Mouse (Mus musculus) c-Kit-positive CD71-negative TER-119-negative erythroid progenitor cells, embryonic 14.5 days (primary cell): Measurements from ENCODE around the gene Axin1.
"Not testable (repeated sequence)": the region's sequence is repeated elsewhere in the genome, so short reads cannot be mapped to it uniquely, and the experiment has no call there.

Experiments used
- DNase-seq: peaks from one replicate; pipeline ENCODE4 v3.0.0-alpha.2; 2013; ENCODE audit warnings: low read depth

Axin1 gene

DNA sequence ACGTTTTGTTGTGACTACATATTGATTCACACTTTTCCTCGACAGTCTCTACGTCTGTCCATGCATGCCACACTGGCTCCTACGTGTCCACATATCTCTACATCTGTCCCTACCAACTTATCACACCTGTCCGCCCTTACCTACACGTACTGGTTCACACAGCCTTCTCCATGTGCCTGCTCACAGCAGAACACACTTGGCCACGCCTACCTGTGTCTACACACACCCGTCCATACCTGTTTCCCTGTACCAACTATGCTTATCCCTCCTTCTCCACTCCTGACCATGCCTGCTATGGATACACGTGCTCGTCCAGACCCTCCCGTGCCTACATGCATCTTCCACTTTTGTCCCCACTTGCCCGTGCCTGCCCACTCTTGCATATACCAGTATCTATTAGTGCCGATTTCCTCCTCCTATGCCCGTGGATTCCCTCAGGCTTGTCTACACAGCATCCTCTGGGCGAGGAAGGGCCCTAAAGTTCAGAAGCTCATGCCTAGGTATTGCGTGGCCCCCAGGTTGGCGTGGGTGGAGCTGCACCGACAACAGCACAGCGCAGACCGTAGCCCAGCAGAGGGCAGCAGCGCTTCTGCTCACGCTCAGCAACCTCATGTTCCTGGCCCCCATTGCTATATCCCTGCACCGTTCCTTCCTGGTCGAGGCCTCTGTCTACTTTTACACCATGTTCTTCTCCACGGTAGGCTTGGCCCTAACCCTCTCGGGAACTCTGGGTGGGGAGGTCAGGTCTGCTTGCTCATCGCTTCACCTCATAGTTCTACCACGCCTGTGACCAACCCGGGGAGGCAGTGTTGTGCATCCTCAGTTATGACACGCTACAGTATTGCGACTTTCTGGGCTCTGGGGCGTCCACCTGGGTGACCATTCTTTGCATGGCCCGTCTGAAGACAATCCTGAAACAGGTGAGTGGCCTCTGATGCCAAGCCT, 18.4 kb upstream of the Axin1 start:
- DNase-seq = peak; percentile 61

DNA sequence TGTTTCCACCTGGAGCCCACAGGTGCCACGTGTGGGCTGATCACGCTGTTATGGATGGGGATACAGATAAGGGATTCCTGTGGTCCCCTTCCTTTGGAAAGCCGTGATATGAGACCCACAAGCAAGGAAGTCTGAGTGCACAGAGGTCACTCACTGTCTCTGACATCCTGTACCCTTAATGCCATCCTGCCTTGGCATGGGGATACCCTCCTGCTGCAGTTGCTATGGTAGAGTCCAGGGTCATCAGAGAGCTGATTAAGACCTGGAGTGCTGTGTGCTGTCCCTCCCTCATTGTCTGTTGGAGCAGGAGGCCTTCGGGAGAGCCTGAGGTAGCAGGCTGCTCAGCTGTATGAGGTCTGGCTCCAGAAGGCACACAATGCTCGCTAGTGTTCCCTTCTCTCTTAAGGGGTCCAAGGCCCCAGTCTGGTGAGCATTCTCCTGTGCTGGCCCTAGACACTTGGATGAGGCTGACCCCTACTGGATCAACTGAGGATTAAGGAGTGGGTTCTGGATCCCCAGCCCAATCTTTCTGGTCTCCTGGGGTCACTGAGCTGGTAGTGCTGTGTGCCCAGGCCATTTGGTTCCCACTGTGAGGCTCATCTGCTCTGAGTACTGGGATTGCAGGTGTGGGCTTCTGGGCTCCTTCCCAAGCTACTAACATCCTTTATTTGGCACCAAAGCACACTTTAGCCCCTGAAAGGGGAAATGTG, 15.9 kb upstream of the Axin1 start:
- no peak for DNase-seq

DNA sequence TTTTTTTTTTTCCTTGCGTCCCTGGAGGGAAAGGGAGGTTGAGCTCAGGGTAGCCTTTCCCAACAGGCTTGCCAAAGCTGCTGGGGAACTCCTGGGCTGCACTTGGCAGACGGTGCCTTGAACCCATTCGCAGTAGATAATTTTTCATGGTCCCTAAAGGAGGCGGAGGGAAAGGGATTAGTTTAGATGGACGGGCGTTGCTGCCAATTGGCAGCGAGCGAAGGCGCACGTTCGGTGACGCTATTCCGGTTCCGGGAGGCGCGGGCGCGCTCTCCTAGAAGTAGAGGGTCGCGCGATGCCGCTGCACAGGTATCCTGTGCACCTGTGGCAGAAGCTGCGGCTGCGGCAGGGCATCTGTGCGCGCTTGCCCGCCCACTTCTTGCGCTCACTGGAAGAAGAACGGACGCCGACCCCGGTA, 15.2 kb upstream of the Axin1 start, which contains the start of gene Mrpl28:
Gene Mrpl28 (plus strand): TSS at position 234 of the 418 bp plus-strand sequence.
- peak; percentile 94 for DNase-seq

DNA sequence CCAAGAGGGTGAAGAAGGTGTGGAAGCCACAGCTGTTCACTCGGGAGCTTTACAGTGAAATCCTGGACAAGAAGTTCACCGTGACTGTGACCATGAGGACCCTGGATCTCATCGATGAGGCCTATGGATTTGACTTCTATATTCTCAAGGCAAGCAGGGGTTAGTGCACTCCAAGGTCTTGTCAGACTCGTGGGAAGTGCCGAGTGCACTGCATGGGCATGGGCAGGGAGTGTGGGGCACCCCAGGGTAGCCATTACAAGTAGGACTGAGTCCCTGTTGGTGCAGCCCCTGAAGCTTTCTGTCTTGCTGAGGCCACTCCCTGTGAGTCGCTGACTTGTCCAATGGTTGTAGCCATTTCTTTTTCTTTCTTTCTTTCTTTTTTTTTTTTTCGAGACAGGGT, 13.9 kb upstream of the Axin1 start:
- DNase-seq = no peak

DNA sequence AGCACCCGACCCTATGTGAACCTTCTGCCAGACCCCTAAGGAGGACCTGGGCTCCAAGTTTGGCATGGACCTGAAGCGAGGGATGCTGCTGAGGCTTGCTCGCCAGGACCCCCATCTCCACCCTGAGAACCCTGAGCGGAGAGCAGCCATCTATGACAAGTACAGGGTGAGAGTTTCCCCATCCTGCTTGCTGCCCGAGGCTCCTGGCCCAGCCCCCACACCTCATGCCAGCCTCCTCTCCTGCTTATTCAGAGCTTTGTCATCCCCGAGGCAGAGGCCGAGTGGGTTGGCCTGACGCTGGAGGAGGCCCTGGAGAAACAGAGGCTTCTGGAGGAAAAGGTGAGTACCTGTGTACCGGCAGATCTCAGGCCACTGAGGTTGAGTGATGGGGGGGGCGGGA, 13.3 kb upstream of the Axin1 start:
- DNase-seq = no peak

DNA sequence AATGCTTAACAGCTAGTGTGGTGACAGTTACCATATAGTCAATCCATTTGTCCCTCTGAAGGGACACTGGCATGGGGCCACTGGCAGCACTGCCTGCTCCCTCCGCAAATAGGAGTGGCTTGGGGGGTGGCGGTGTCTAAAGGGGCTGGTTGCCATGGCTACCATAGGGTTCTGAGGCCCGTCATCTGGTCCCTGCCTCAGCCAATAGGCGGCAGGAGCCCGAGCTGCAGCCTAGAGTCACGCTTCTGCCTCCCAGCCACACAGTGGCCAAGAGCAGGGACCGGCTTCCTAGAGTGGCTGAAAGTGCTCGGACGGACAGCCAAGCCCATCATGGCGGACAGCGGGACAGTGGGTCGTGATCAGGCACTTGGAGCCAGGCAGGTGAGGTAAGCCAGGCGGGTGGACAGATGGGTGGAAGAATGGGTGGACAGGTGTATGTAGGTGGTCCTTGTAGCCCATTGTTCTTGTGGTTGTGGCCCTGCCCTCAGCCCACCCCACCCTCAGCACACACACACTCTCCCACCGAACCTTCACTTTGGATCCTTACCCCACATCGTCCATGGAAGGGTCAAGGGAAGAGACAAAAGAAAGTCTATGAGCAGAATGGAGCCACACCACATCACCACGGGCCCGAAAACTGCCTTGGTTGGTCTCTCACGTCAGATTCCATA, 7.3 kb upstream of the Axin1 start:
- DNase-seq = no peak

DNA sequence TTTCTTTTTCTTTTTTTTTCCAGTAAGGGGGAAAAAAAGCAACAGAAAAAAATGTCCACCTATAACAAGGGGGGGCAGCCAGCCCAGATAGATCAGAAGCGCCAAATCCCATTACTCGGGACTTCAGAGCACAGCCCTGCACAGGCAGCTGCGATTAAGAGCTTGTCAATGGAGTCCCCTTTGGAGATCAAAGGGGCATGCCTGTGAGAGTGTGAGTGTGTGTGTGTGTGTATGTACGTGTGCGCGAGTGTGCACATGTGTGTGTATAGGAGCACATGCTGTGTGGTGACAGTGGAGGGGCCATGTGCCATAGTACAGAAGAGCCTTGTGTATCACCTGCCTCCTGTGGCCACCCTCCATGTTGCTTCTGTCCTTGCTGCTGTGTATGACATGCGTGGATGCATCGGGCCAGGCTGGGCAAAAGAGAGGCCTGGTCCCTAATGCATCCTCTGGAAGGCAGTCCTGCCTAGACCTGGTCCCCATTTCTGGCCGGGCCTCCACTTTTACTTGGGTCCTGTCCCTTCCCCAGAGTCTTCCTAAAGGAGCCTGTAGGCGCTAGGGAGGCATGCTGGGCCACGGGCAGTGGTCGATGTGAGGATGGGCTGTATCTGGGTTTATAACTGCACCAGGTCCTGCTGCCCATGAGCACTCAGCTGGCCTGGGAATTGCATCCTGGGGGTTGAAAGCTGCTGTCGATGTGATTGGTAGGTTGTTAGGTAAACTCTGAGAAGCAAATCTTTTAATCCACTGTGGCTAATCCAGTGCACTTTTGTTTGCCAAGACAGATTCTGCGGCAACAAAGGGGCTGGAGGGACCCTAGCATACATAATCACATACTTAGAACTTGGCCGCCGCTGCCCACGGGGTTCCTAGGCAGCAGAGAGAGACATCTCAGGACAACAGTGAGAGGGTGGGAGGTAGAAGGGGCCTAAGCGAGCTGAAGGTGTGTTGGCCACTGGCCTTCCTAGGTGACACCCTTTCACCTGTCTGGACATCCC, 6.3 kb upstream of the Axin1 start:
- no peak for DNase-seq

DNA sequence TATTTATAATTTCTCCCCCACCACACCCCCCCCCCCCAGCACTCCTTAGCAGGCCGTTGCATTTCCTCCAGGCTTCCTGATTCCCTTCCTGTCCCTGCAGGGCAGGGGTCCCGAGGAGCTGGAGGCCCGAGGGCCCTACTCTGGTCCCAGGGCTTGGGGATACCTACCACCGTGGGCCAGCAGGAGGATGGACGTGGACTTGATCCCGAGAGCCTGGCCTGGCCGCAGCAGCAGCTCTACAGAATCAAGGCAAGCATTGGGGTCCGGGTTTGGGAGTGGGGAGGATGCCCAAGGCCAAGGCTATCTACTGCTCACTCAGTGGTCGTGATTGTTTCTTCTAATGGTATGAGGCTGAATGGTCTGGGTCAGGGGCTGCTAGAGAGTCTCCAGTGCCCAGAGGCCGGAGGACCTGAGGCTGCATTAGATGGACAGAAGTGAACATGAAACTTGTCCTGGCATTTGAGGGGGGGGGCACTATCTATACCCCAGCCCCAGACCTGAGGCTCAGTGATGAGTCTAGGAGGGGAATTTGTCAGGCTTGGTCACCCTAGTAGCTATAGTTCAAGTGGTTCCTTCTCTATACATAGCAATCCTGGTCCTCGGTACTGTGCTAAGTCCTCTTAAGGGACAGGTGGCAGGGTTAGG, 1.3 kb upstream of the Axin1 start:
- no peak for DNase-seq

DNA sequence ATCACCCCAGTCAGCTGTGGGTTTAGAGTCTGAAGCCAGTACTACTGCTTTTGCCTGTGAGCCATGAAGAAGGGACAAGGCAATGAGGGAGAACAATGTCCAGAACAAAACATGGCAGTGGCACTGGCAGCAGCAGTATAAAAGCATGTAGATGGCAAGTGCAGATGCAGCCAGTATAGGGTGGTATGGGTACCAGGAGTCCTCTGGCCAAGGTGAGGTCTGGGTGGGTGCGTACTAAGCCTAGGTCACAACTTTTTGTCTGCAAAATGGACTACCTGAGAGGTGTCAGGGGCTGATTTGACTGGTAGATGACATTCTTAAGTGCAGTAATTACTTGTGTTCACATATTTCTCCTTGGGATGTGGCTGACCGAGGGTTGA, 747 bp upstream of the Axin1 start:
- DNase-seq = no peak

DNA sequence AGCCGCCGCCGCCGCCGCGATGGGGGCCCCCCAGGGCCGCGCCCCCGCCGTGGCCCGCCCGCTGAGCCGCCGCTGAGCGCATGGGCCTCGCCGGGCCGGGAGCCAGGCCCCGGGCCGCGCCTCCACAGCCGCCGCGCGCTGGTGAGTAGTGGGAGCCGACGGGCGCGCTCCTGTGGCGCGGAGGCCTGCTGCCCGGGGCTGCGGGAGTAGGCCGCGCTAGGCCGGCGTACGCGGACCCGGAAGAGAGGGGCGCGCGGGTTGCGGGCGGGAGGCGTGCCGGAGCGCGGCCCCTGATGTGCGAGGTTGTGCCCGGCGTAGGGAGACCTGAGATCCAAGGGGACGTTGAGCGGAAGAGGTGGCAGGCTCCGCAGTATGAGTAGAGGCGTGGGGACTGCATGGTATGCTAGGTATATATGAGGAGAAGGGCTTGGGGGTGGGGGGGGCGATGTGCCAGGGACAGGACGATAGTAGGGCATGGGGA, 453 bp downstream of the Axin1 start:
- DNase-seq = no peak

DNA sequence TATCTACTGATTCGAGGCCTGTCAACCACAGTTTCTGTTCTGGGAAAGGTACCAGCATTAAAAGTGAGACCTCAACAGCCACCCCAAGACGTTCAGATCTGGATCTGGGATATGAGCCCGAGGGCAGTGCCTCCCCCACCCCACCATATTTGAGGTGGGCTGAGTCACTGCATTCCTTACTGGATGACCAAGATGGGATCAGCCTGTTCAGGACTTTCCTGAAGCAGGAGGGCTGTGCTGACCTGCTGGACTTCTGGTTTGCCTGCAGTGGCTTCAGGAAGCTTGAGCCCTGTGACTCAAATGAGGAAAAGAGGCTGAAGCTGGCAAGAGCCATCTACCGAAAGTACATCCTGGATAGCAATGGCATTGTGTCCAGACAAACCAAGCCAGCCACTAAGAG, 4.3 kb downstream of the Axin1 start:
- DNase-seq = no peak

DNA sequence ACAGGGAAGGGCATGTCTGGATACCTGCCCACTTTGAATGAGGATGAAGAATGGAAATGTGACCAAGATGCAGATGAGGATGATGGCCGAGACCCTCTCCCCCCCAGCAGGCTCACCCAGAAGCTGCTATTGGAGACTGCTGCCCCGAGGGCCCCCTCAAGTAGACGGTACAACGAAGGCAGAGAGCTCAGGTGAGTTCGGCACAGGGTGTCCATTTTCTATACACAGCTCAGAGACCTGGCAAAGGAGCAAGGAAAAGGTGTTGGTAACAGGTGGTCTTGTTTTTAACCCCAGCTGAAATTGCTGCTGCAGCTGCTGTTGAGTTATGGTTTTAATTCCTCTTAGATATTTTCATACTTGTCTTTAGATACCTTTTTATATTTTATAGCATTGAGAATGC, 4.9 kb downstream of the Axin1 start:
- no peak for DNase-seq

DNA sequence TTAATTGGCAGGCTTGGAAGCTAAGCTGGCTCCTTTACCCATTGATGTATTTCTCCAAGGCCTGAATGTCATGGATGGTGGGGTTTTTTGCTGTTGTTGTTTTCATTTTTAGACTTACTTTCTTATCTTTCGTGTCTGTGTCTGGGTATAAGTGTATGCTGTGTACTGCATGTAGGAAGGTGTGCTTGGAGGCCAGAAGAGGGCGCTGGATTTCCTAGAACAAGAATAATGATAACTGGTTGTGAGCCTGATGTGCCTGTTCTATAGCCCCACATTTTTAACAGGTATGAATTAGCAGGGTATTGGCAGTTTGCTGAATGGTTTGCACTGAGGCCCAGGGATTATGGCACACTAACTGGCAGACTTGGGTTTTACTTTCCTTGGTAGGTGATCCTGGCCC, 10.6 kb downstream of the Axin1 start:
- no peak for DNase-seq

DNA sequence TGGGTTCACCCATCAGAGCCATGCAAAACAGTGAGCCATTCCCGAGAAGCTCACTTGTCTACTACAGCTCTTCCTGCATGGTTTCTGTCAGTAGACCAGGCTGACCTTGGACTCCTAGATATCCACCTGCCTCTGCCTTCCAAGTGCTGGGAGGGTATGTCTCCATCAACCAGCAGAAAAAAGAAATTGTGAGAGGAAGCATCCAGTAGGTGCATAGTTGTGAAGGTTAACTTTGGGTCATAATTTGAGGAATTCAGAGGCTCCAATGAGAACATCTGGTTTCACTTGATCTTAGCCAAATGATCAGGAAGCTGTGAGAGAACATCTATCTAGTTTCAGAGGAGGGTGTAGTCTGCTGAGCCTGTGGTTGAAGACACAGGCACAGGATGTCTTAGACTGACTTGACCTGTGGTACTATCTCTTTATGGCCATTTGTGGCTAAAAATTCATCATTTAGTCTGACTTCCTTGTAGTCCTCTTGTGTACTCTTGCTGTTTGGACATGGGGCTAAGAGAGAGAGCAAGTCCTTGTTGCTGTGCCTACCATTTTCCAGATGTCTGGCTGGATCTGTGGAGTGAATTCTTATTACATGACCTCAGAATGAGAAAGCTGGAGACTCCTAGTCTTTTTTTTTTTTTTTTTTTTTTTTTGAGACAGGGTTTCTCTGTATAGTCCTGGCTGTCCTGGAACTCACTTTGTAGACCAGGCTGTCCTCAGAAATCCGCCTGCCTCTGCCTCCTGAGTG, 13.6 kb downstream of the Axin1 start:
- no peak for DNase-seq

DNA sequence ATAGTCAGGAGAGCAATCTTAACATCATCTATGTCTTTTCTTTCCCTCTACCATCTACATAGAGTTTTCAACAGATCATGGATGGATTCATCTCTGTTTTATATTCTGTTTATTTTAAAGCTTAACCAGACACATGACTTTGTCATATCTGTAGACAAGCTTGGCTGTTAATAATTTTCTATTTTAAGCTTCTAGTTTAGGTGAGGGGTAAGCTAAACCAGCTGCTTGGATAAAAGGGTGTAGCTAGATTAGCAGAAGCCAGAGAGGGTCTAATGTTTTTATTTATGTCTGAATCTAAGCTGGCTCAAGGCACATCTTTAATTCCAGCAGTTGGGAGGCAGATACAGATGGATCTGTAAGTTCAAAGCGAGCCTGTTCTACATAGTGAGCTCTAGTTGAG, 24.2 kb downstream of the Axin1 start:
- DNase-seq = no peak

DNA sequence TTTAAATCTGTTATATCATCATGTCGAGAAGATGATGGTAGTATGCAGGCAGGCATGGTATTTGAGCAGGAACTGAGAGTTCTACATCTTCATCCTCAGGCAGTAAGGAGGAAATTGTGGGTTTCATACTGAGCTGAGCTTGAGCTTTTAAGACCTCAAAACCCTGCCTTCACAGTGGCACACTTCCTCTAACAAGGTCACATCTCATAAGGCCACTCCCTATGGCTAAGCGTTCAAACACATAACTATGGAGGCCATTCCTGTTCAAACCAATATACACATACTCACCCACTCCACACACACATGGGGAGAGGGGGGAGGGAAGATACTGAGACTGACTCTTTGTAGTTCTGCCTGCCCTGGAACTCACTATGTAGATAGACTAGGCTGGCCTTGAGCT, 29.6 kb downstream of the Axin1 start:
- peak; percentile 42 for DNase-seq

DNA sequence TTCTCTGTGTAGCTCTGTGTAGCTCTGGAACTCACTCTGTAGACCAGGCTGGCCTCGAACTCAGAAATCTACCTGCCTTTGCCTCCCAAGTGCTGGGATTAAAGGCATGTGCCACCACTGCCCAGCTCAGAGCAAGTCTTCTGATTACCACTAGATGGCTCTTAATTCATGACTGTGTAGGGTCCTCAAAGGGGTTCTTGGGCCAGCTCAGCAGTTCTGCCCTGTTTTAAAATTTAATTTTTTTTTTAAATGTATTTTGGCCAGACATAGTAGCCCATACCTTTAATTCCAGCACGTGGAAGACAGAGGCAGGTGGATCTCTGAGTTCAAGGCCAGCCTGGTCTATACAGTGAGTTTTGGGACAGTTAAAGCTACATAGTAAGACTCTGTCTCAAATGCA, 36.8 kb downstream of the Axin1 start:
- not testable (repeated sequence) for DNase-seq

DNA sequence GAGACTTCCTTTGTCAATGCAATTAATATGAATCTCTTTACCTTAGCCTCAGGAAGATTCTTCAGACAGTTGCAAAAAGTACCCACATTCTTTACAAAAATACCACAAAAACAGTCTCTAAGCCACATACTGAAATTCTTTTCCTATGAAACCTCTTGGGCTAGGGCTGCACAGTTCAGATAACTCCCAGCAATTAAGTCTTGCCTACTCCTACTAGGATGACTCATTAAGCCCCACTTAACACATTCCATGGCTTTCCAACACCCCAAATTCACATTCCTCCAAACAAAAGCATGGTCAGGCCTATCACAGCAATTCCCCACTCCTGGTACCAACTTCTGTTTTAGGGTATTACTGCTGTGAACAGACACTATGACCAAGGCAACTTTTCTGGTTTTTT, 40.1 kb downstream of the Axin1 start:
- no peak for DNase-seq

DNA sequence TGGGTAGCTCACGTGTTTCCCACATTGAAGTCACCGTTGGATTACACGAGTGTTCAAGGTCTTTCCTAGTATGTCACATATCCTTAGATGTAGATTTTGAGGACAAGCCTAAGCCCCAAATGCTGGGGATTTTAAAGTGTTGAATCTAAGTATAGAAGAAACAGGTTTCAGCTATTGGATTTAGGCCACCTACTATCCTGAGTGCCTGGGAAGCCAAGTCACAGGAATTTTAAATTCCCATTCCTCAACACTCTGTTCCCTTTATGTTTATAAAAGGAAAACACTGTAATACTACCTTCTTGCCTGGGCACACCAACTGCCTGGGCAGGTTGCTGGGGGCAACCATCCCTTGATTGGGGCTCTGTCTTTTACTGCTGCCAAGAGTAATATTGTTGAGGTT, 42.7 kb downstream of the Axin1 start:
- no peak for DNase-seq

DNA sequence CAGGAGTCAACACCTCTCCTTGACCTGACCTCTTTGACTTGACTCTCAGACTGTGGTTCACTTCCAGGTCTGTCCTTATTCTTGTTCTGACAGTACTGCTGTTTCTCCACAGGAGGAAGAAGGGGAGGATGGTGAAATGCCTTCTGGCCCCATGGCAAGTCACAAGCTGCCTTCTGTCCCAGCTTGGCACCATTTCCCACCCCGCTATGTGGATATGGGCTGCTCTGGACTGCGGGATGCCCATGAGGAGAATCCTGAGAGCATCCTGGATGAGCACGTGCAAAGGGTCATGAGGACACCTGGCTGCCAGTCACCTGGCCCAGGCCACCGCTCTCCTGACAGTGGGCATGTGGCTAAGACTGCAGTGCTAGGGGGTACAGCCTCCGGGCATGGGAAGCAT, 49.1 kb downstream of the Axin1 start:
- DNase-seq = no peak
